Comparison of ENCODE assay signal across 11 mouse cellular contexts in the genomic region with DNA sequence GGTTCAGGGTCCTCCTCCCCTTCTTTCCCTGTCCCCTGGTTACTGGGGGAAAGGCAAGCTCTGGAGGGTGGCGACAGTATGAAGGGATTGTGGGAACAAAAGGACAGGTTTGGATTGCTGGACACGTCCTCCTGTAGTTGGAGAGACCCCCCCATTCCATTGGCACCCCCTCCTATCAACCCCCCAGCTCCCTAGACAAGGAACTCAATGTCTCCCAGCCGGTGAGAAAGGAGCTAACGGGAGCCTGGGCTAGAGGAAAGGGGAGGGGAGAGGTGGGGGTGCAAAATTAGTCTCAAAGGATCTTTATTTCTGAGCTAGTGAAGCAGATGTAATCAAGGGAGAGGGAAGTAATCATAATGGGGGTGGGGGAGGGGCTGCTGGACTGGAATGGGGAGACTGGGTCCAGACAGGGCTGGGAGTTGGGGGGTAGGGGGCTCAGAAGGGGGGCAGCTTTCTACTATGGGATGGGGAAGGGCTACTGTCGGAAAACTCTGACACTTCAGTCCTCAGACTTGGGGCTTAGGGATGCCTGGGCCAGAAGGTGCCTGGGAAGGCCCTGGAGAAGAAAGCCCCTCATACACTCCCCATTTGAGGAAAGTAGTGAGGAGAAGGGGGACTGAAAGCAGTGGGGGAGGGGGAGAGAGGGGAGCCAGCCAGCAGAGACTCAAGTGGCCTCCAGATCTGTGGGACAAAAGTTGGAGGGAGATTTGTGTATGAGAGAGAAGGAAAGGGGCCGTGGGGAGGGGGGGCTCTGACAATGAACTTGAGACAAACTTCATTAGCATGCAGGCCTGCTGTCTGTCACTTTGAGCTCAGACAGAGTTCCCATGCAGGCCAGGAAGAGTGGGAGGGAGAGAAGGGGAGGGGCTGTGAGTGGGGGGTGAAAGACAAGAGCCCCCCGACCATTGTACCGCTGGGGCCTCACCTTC. TPM values are rescaled to one million over a fixed set of nuclear protein-coding genes. Genes with fewer than 3 reads are reported as not detected.
DNase-seq lines count a peak whose midpoint lies in the region; ATAC-seq lines count a peak whose summit lies in the region.
"Had no signal": no experiment of that assay in that cellular context is flagged by ENCODE, and none has a peak within 500 bp of the region (broad histone marks: within the 10 kb centered on the region; RNA-seq: fewer than 3 reads in every experiment).

No protein-coding gene starts in this region.

- H3K4me2 ChIP-seq in embryonic facial prominence, embryonic 11.5 days (ENCODE audit: low read depth, low read length) = no peak overlapping the region
- peak overlapping the region; percentile 86 for H3K4me2 ChIP-seq in hindbrain, embryonic 13.5 days
- peak overlapping the region; percentile 81 for H3K4me2 ChIP-seq in neural tube, embryonic 12.5 days (replicated peaks)
- H3K4me2 ChIP-seq in kidney, embryonic 15.5 days = no peak overlapping the region
- no peak overlapping the region for H3K4me2 ChIP-seq in liver, embryonic 12.5 days

- H3K9me3 ChIP-seq in embryonic facial prominence, embryonic 11.5 days (replicated peaks; ENCODE audit: control insufficient read depth, low read length) = no peaks in the 10 kb centered on the region
- H3K9me3 ChIP-seq in hindbrain, embryonic 13.5 days = no peaks in the 10 kb centered on the region
- no peaks in the 10 kb centered on the region for H3K9me3 ChIP-seq in neural tube, embryonic 12.5 days
- no peaks in the 10 kb centered on the region for H3K9me3 ChIP-seq in kidney, embryonic 15.5 days (replicated peaks)
- H3K9me3 ChIP-seq in liver, embryonic 12.5 days (replicated peaks) = no peaks in the 10 kb centered on the region

- no peak overlapping the region for H3K4me3 ChIP-seq in embryonic facial prominence, embryonic 11.5 days (ENCODE audit: low read depth, low read length)
- peak overlapping the region; percentile 75 for H3K4me3 ChIP-seq in hindbrain, embryonic 13.5 days
- H3K4me3 ChIP-seq in neural tube, embryonic 12.5 days = peak overlapping the region; percentile 2; the same call in 1 of the 2 replicates
- H3K4me3 ChIP-seq in kidney, embryonic 15.5 days (replicated peaks) = no peak overlapping the region
- H3K4me3 ChIP-seq in liver, embryonic 12.5 days = no peak overlapping the region

- no peak overlapping the region for H3K9ac ChIP-seq in embryonic facial prominence, embryonic 11.5 days (replicated peaks; ENCODE audit: low read length)
- peak overlapping the region; percentile 99 for H3K9ac ChIP-seq in hindbrain, embryonic 13.5 days
- peak overlapping the region; percentile 96 for H3K9ac ChIP-seq in neural tube, embryonic 12.5 days
- H3K9ac ChIP-seq in kidney, embryonic 15.5 days = no peak overlapping the region
- no peak overlapping the region for H3K9ac ChIP-seq in liver, embryonic 12.5 days

- no peaks in the 10 kb centered on the region for H3K36me3 ChIP-seq in embryonic facial prominence, embryonic 11.5 days (replicated peaks; ENCODE audit: control insufficient read depth, insufficient read depth, low read depth, low read length)
- H3K36me3 ChIP-seq in hindbrain, embryonic 13.5 days = 0 out of 2 replicates have a peak, but pooled peaks cover 4% of the 10 kb centered on the region
- peaks cover 10% of the 10 kb centered on the region; the same call in 1 of the 2 replicates for H3K36me3 ChIP-seq in neural tube, embryonic 12.5 days
- no peaks in the 10 kb centered on the region for H3K36me3 ChIP-seq in kidney, embryonic 15.5 days
- no peaks in the 10 kb centered on the region for H3K36me3 ChIP-seq in liver, embryonic 12.5 days

- H3K27ac ChIP-seq in embryonic facial prominence, embryonic 11.5 days (replicated peaks; ENCODE audit: low read depth, low read length) = no peak overlapping the region
- peak overlapping the region; percentile 99 for H3K27ac ChIP-seq in hindbrain, embryonic 13.5 days
- peak overlapping the region; percentile 92 for H3K27ac ChIP-seq in neural tube, embryonic 12.5 days
- H3K27ac ChIP-seq in kidney, embryonic 15.5 days = no peak overlapping the region
- H3K27ac ChIP-seq in liver, embryonic 12.5 days = no peak overlapping the region
- H3K27ac ChIP-seq: kidney, postnatal 0 days had no signal

- peaks cover 88% of the 10 kb centered on the region for H3K27me3 ChIP-seq in embryonic facial prominence, embryonic 11.5 days (ENCODE audit: control insufficient read depth, insufficient read depth, low read length)
- peaks cover 65% of the 10 kb centered on the region for H3K27me3 ChIP-seq in hindbrain, embryonic 13.5 days
- peaks cover 66% of the 10 kb centered on the region for H3K27me3 ChIP-seq in neural tube, embryonic 12.5 days (replicated peaks)
- peaks cover 100% of the 10 kb centered on the region for H3K27me3 ChIP-seq in kidney, embryonic 15.5 days
- H3K27me3 ChIP-seq in liver, embryonic 12.5 days (replicated peaks) = peaks cover 100% of the 10 kb centered on the region

- ATAC-seq in embryonic facial prominence, embryonic 11.5 days (replicated peaks; ENCODE audit: insufficient number of reproducible peaks, low FRiP score, low TSS enrichment, low read depth) = peak; percentile 66; the same call in 1 of the 2 replicates
- ATAC-seq in hindbrain, embryonic 13.5 days (ENCODE audit: low FRiP score) = peak; percentile 72
- ATAC-seq in neural tube, embryonic 12.5 days (ENCODE audit: low FRiP score, low read depth) = peak; percentile 72
- no peak for ATAC-seq in kidney, embryonic 15.5 days (replicated peaks; ENCODE audit: low FRiP score)
- ATAC-seq in liver, embryonic 12.5 days = no peak
- no peak for ATAC-seq in erythroblast, adult 5-6 weeks (replicated peaks; ENCODE audit: low FRiP score, poor library complexity, severe bottlenecking)

- no peaks in the 10 kb centered on the region; the same call in 1 of the 2 replicates for H3K4me1 ChIP-seq in embryonic facial prominence, embryonic 11.5 days (ENCODE audit: control insufficient read depth, insufficient read depth, low read length)
- peaks cover 66% of the 10 kb centered on the region for H3K4me1 ChIP-seq in hindbrain, embryonic 13.5 days (replicated peaks)
- peaks cover 29% of the 10 kb centered on the region for H3K4me1 ChIP-seq in neural tube, embryonic 12.5 days
- H3K4me1 ChIP-seq in kidney, embryonic 15.5 days = peaks cover 8% of the 10 kb centered on the region
- peaks cover 3% of the 10 kb centered on the region; the same call in 1 of the 2 replicates for H3K4me1 ChIP-seq in liver, embryonic 12.5 days

- 4% methylated on average over 8 of the region's 8 CpGs for WGBS in embryonic facial prominence, embryonic 11.5 days
- 3% methylated on average over 8 of the region's 8 CpGs for WGBS in hindbrain, embryonic 13.5 days
- 2% methylated on average over 8 of the region's 8 CpGs for WGBS in neural tube, embryonic 12.5 days
- WGBS in kidney, embryonic 15.5 days = 3% methylated on average over 8 of the region's 8 CpGs
- WGBS in liver, embryonic 12.5 days (ENCODE audit: insufficient replicate concordance) = 4% methylated on average over 8 of the region's 8 CpGs

- DNase-seq in layer of hippocampus, postnatal 10 days (ENCODE audit: low spot score in 2 of 2) = peak; percentile 41 to 60
- DNase-seq in layer of hippocampus, postnatal 25 days (ENCODE audit: extremely low spot score in 1 of 2, low spot score in 1 of 2) = no peak
- DNase-seq in embryonic facial prominence, embryonic 11.5 days (ENCODE audit: low spot score) = peak; percentile 48

RNA-seq across cellular contexts. Expression of gene Rhbg, which starts 48.7 kb away (rescaled TPM):
- under 1 TPM in 1 of 2 experiments, not detected in 1; 0.25 TPM for total RNA-seq in layer of hippocampus, postnatal 10 days (2021)
- total RNA-seq in layer of hippocampus, postnatal 25 days (2021) = not detected
- polyA plus RNA-seq in embryonic facial prominence, embryonic 11.5 days (2014; fragmentation: Nextera tagmentation; extraction: Ambion mirVana) = 0.25 and 0.26 TPM in 2 replicates
- 0.22 and 0.32 TPM in 2 replicates for polyA plus RNA-seq in hindbrain, embryonic 13.5 days (2015; fragmentation: Nextera tagmentation; extraction: Ambion mirVana)
- polyA plus RNA-seq in neural tube, embryonic 12.5 days (2016; fragmentation: Nextera tagmentation; extraction: Ambion mirVana) = 0.32 and 0.79 TPM in 2 replicates
- polyA plus RNA-seq in kidney, embryonic 15.5 days (2015; fragmentation: Nextera tagmentation; extraction: Ambion mirVana) = 6.5 and 6.6 TPM in 2 replicates
- 14.5 and 16.0 TPM in 2 replicates for polyA plus RNA-seq in liver, embryonic 12.5 days (2016; fragmentation: Nextera tagmentation; extraction: Ambion mirVana)
- total RNA-seq in erythroblast, adult 5-6 weeks (2015; ENCODE audit: low replicate concordance) = not detected in 2 replicates
- total RNA-seq in erythroblast, adult 5-6 weeks (2017; ENCODE audit: low replicate concordance) = not detected in 2 replicates
- total RNA-seq: gastrocnemius, adult 8-10 months; megakaryocyte progenitor cell, adult 5-6 weeks had no signal

Comparison
In these comparisons a context has a peak if more than half of its experiments do, and no peak if none do; other contexts are left out.
1. DNase-seq: peak in layer of hippocampus, postnatal 10 days (2 of 2) and embryonic facial prominence, embryonic 11.5 days (single experiment); none in layer of hippocampus, postnatal 25 days (0 of 2).
2. ATAC-seq: peak in embryonic facial prominence, embryonic 11.5 days (single experiment), hindbrain, embryonic 13.5 days (single experiment) and neural tube, embryonic 12.5 days (single experiment); none in kidney, embryonic 15.5 days (single experiment), liver, embryonic 12.5 days (single experiment) and erythroblast, adult 5-6 weeks (single experiment).
3. H3K27ac ChIP-seq: peak in hindbrain, embryonic 13.5 days (single experiment) and neural tube, embryonic 12.5 days (single experiment); none in embryonic facial prominence, embryonic 11.5 days (single experiment), kidney, embryonic 15.5 days (single experiment) and liver, embryonic 12.5 days (single experiment).
4. H3K4me2 ChIP-seq: peak in hindbrain, embryonic 13.5 days (single experiment) and neural tube, embryonic 12.5 days (single experiment); none in embryonic facial prominence, embryonic 11.5 days (single experiment), kidney, embryonic 15.5 days (single experiment) and liver, embryonic 12.5 days (single experiment).
5. H3K4me3 ChIP-seq: peak in hindbrain, embryonic 13.5 days (single experiment) and neural tube, embryonic 12.5 days (single experiment); none in embryonic facial prominence, embryonic 11.5 days (single experiment), kidney, embryonic 15.5 days (single experiment) and liver, embryonic 12.5 days (single experiment).
6. H3K9ac ChIP-seq: peak in hindbrain, embryonic 13.5 days (single experiment) and neural tube, embryonic 12.5 days (single experiment); none in embryonic facial prominence, embryonic 11.5 days (single experiment), kidney, embryonic 15.5 days (single experiment) and liver, embryonic 12.5 days (single experiment).